Mouse (Mus musculus) right cerebral cortex, postnatal 25 days (tissue): Measurements from ENCODE around the gene Ndufa8.
A peak's percentile ranks its signal among the peaks of the same experiment; 100 is the strongest.

ENCODE experiments used
- DNase-seq: peaks from one replicate; pipeline ENCODE4 v3.0.0; 2022

Ndufa8 gene

DNA sequence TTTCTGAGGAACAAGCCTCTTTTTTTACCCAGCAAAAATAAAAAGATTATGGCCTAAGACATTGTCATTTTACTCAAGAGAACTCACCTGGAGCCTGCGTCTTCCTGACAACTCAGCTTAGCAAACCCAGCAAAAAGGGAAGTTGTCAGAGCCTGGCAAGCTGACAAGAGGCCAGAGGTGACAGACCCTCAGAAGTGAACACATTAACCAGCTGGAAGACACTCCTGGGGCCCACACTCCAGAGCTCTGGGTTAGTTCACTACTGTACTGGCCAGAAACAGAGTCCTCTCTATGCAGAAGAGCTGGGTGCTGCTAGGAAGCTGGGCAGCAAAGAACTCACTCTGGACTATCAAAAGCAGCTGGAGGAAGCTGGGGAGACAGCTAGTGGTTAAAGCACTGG lies 8.3 kb downstream of the Ndufa8 start:
- DNase-seq: no peak

DNA sequence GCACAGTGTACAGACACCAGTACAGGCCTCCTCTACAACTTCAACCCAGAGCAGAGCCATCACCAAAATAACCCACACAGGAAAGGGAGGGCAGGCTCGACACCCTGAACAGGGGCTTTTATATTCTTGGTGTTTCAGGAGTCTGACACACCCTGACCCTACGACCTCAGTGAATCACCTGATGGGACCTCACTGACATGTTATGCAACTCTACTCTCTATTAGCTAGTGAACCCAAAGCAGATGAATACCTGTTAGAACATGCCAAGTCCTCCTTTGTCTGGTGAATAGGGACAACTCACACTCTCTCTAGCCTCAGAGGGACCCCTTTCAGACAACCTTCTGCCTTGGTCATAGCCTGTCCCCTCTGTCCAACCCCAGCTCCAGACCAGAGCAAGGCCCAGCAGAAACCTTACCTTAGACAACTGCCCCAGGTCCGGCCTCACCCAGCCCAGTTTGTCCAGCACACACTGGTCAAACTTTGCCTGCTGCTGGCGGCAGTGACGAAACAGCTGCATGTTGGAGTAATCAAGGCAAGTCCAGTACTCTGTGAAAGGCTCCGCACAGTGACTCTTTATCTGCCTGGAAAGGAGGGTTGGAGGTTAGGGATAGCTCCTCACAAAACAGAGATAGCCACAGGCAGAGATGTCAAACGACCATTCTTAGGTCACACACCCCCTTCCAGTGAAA lies 9.8 kb downstream of the Ndufa8 start:
- no peak for DNase-seq

DNA sequence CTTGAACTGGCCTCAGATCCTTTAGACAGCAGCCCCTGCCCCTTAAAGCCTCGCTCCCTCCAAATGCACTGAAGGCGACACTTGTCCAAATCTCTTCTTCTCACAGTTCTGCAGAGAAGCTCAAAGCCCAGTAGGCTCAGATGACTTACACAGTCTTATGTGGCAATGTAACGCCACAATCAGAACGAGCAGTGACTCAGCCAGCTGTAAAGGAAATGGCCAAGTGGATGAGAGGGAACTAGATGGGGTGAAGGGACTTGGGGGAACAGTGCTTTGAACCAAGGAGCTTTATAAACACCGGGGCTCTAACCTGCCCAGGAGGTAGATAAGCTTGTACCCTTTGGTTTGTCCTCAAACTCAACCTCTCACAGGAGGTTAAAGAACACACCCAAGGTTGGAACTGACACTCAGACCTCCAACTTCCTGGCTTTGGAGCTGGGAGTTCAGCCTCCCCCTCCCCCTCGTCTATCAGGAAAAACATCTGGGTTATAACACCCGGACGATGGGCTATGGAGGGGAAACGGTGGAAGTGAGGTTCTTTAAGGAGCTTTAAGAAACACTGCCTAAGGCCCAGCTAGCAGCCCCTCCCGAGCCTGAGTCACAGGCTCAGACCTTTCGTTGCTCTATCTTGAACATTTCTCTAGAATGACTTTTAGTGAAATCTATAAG lies 13.7 kb downstream of the Ndufa8 start:
- DNase-seq: no peak

DNA sequence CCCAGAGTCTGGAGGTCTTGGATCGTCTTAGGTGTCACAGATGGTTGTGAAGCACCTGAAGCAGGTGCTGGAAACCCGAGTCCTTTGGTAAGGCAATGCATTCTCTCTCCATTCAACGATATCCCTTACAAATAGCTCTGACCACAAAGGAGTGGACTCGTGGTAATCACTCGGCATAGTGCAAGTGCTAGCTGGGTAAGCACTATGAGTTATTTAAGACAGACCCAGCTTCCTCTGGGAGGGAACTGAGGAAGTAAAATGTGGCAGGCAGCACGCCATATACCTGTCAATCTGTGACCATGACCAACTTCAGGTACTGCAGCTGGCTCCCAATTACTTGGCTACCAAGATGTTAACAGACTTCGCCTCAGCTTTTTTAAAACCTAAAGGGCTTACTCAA lies 14.3 kb downstream of the Ndufa8 start:
- no peak for DNase-seq

DNA sequence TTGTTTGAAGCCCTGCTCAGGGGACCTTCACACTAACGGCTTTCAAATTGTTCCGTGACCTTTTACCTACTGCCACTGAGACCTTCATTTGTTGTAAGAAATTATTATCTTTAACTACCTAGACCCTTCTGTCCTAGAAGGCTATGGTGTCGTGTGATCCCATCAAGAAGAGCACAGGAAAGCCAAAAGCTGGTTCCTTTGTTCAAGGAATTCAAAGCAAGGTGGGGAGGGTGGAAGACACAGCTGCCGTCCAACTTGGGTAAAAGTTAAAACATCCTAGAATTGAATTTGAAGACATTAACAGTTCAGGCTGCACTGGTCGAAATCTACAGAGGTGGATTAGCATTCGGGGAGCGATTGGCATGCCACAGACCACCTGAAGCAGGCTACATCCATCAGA lies 15.2 kb downstream of the Ndufa8 start:
- DNase-seq: no peak

DNA sequence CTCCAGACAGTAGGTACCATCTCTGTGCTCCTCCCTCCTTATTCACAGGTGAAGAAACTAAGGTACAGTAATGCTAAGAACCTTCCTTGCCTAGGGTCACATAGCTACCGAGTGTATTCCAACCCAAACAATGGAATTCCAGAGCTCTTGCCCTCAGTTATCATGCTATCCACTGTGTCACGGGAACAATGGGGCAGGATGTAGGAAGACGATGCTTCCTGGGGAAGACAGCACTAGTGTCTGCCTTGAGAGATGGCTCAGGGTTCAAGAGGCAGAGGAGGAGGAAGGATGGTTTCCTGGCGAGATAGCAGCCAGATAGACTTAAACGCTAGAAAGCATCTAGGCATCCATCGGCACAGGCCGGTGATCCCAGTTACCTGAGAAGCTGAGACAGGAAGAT lies 16.3 kb downstream of the Ndufa8 start:
- no peak for DNase-seq

DNA sequence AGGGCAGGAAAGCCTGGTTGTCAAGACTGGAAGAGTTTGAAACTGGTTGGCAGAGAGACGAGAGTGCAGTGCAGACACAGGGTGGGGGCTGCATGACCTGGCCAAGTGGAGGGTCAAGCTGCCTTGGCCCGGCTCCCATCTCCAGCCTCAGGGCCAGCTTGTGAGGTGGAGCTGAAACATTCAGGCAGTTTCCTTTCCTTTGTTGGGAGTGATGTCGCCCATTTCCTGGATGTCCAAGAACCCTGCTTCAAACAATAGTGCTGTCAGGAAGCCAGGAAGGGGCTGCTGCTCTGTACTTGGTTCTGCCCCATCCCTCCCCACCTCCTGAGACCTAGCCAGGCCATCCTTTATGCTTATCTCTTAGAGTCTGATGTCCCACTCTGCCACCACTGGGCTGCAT lies 25.9 kb downstream of the Ndufa8 start:
- no peak for DNase-seq

DNA sequence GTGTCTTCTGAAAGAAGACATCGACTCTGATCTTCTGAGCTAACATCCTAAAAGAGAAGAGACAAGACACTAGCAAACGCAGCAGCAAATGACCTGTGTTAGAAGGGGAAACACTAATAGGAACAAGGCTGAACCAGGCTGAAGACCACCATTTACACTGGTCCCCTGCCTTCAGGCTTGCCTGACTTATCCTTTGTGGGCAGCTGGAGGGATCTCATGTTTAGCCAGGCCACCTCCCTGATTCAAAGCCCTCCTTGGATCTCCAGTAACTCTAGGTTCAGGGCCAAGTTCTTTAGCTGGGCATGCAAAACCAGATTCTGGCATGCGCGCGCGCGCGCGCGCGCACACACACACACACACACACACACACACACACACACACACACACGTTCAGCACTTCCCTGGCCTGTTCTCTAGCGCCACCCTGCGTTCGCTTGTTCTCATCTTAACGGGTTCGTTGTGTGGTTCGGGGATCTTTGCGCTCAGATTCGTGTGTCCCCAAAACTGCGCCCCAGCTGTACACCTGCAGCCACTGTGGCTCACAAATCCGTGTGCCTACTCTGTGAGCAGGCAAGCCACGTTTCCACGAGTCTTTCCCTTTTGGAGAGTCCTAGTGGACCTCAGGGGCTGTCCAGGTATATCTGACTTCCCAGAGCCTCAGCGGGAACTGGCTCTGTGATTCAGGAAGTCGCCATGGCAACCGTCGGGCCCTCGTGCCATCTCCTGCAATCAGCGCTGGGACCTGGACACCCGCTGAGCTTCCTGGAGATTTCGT lies 27.6 kb downstream of the Ndufa8 start:
- peak; percentile 77 for DNase-seq

DNA sequence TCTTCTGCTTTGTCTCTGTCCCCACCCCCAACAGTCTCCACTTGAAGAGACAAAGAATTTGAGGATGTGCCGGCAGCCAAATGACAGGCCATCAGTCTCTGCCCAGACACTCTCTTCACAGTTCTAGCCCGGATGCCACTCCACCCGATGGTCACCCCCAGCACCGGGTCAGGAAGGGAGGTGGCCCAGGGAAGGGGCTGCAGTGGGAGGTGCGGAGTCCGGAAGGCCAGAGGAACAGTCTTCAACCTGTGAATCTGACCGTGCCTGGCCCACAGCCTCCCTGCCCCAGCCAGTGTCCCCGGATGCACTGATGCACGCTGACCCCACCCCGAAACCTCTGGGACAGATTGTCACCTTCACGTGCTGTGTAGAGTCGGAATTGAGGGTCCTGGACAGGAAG lies 36.2 kb downstream of the Ndufa8 start:
- no peak for DNase-seq

DNA sequence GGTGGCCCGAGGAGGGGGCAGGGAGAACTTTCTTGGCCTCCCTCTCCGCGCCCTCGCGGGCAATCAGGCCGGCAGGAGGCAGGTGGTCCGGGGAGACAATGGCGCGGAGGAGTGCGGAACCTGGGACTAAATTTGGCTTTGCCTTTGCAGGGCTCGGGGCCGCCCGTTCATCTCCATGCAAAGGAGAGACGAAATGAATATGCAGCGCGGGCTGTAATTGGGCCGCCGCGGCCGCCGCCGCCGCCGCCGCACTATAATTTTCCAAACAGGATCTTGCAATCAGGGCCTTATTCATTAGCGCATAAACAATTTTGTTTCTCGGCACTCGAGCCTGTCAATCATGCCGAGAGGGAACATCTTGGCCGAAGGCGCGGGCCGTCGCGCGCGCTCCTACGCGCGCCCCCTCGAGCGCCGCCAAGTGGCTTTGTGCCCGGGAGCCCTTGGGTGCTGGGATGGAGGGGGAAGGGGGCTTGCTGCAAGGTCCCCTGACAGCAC lies 37.8 kb downstream of the Ndufa8 start:
- DNase-seq: peak; percentile 55

DNA sequence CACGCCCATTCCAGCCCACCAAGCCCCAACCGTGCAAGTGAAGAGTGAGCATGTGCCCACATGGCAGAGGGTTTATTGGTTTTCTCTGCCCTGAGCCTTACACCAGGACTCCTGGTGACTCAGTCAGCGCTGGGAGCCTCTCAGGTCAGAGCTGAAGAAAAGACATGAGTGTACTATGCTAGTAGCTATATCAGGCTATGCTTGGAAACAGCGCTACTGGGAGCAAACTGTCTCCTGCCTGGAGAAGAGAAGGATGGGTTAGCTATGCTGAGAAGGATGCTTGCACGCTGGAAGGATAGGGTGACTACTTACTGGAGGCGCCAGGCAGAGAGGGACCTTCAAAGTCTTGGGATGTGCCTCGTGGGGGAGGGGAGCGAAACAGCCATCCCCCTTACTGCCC lies 38.6 kb downstream of the Ndufa8 start:
- no peak for DNase-seq

DNA sequence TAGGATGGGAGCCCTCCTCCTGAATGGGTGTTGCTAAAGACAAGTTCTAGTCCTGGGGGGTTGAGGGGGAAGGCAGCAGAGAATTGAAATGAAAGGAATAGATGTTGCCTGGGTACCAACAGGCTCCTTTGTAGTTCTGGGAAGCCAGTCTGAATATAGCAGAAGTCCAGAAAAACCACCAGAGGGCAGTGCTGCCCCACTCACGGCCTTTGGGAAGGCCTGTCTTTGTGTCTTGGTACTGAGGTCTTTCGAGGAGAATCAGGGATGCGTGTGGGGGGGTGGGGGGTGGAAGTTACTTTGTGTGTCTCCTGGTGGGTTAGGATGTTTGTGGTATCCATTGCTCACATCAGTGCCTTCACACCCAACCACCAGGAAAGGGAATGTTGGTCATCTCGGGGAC lies 39.8 kb downstream of the Ndufa8 start:
- peak; percentile 66 for DNase-seq

DNA sequence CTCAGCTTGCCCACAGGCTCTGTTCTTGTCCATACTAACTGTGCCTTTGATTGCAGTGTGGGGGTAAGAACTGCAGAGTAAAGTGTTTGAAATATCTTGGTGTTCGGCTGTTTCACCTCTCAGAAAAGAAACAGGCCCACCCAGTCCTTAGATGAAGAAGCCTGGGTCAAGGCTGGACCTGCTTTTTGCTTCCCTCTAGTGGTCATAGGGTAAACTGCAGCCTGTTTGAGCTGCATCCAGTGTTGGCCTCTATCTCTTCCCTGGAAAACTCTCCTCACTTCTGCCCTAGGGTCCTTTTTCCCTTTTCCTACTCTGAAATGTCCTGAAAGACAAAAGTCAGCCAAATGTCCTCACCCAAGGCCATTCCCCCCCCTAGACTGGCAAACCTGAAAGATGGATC lies 41.1 kb downstream of the Ndufa8 start:
- DNase-seq: no peak

DNA sequence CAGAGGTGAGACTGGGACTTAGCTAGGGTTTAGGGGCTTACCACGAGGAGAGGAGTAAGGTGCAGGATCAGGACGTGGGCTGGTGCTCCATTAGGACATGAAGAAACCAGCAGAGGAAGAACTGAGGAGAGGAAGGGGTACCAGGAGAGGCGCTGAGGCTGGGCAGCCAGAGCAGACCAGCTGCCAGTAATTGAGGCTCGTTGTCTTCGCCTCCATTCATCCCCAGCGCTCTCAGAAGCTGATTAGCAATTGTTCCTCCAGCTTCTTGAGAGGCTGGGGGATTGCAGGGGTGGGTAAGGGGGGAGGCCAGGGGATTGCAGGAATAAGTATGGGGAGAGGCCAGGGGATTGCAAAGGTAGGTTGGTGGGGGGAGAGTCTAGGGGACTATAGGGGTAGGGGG lies 47.0 kb downstream of the Ndufa8 start:
- DNase-seq: no peak

DNA sequence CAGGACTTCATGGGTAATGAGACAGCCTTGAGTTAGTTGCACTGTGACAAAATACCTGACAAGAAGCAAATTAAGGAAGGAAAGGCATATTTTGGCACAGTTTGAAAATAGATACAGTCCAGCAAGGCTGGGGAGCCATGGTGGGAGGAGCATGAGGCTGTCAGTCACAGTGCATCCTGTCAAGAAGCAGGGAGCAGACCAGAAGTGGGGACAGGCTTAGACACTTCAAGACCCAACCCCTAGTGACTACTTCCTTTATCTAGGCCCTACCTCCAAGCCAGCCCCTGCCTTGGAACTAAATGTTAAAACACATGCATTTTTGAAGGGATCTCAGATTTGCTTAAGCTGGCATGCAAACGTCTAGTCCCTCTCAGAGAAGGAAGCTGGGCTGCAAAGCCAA lies 48.8 kb downstream of the Ndufa8 start:
- DNase-seq: no peak

DNA sequence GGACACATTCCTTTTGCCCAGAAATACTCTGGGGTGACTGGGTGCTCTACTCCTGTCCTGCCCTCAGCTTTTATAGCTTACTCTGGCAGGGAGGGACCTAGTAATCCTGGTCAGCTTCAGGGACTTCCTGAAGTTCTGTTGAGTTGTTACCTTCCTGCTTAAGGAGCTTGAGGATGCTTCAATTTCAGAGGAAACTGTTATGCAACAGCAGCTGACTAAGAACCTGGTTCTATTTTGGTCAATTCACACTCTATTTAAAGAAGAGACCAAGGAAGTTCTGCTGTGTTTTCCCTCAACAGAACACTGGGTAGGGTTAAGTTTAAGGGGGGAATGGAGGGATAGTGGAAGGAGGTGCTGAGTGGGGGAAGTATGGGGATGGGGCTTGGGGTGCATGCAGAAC lies 50.0 kb downstream of the Ndufa8 start:
- no peak for DNase-seq

DNA sequence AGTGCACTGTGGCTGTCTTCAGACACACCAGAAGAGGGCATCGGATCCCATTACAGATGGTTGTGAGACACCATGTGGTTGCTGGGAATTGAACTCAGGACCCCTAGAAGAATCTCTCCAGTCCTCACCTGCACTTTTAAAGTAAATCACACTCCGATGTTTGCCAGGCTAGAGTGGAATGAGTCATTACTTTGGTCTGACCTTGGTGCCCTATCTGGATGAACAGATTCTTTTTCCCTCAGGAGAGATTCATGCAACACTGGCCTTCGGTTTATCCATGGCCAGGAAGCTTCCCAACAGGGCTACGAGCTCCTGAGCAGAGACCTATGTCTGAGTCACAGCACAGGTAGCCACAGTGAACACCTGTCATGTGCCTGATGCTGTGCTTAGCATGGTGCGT lies 50.8 kb downstream of the Ndufa8 start:
- DNase-seq: no peak

DNA sequence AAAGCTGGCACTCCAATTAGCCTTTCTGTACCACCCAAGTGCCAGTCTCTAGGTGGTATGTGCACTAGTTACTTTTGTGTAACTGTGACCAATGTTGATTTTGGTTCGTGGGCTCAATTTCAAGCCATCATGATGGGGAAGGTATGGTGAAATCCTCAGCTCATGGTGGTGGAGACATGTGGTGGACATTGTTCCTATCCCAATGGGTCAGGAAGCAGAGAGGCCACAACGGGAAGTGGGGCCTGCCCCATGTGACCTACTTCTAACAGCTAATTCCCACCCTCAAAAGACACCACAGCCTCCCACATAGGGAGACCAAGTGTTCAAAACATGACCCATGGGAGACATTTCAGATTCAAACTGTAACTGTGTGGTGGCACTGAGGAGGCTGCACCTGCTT lies 52.5 kb downstream of the Ndufa8 start:
- DNase-seq: no peak

DNA sequence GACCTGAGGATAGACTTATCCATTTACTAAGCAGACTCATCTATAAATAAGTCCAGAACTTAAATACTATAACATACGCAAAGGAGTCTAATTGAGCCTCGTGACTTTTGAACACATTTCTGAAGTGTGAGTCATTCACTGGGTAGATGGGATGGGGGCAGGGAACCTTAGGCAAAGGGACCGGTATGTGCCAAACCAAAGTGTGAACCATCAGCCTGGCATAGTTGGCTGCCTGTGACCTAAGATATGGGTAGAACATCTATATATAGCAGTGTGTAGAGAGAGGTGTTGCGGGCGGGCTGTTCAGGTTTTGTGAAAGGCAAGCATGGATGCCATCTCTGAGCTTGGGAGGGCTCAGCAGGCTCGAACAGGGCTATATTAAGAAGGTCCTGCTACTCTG lies 54.9 kb downstream of the Ndufa8 start:
- DNase-seq: no peak

DNA sequence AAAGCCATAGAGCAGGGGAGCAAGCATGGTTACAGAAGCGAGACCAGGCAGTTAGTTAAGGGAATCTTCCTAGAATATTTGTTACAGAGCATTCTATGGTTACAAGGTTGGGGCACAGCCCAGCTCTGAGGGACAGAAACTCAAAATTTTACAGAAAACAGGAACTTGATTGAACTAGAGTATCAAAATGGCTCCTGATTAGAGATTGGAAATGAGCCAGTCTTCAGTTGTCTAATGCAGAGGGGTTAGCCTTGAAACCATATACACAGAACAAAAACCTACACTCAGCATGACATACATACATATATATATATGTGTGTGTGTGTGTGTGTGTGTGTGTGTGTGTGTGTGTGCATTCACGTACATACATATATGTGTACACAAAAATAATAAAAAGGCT lies 55.7 kb downstream of the Ndufa8 start:
- DNase-seq: no peak

DNA sequence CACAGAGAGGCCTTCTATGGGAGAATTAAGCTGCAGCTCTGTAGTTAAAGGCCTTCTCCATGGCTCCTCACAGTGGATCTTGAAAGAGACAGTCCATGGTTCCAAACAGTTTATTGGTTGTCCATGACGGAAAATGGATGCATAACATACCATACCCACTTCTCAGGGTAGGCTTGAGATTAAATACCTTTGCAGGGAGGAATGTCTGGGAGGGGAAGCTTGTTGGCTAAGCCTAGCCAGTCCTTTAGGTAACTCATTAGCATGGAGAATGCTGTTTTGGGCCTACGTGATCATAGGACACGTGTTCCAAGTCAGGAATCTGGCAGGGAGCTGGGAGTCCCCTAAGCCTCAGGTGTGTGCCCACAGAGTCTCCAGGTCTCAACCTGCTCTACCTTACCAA lies 56.9 kb downstream of the Ndufa8 start:
- DNase-seq: no peak
